Mouse (Mus musculus): ENCODE results near the gene Pcbp1.

The Pcbp1 gene

DNA sequence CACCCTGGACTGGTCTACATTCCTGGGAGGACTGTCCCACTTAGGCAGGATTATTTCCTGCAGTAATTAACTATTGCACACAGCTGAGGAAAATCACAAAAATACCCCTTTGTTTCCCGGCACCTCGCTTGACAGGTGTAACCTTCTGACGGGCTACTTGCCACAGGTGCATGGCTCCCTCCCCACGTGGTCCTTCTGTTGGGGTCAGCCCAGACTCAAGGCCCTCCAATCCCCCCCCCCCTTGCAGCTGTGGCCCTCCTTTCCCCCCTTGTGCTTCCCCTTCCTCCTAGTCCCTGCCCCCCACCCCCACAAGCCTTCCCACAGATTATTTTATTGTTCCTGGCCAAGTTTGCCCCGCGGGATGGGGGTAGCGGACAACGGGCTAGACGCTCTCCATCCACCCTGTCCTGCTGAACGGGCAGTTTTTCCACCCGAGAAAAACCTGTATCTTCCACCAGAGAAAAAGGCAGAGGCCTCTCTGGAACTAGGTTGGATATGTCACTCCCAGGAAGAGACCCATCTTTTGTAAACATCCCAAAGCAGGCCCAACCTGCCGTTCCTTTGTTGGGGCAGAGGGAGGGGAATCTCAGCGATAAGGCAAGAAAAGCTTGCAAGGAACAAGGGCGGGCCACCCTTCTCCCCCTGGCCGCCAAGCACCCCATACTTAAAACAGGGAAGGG lies 2.2 kb downstream of the Pcbp1 start:
- peak; percentile 14 for DNase-seq (ENCODE audit: low read depth, low spot score)

DNA sequence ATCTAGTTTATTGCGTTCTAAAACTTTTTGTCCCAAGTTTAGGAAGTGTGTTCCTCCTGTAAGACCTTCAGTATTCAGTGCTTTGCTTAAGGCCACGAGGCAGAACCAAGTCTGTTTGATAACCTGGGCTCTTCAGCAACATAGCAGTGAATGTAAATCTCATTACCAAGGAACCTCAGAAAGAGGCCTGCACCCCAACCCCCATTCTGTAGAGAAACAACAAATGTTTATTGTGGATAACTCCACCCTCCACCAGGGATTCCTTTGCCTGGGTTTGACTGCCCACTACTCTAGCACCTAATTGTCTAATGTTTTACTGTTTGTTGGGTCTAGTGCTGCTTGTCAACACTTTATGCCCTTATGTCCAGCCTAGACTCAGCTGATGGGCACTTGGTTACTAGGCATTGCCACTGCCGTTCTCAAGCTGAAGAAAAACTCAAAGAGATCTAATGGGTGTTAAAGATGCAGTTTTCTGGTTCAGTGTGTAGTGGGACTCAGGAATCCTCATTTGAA lies 2.8 kb downstream of the Pcbp1 start:
- DNase-seq (ENCODE audit: low read depth, low spot score): no peak

DNA sequence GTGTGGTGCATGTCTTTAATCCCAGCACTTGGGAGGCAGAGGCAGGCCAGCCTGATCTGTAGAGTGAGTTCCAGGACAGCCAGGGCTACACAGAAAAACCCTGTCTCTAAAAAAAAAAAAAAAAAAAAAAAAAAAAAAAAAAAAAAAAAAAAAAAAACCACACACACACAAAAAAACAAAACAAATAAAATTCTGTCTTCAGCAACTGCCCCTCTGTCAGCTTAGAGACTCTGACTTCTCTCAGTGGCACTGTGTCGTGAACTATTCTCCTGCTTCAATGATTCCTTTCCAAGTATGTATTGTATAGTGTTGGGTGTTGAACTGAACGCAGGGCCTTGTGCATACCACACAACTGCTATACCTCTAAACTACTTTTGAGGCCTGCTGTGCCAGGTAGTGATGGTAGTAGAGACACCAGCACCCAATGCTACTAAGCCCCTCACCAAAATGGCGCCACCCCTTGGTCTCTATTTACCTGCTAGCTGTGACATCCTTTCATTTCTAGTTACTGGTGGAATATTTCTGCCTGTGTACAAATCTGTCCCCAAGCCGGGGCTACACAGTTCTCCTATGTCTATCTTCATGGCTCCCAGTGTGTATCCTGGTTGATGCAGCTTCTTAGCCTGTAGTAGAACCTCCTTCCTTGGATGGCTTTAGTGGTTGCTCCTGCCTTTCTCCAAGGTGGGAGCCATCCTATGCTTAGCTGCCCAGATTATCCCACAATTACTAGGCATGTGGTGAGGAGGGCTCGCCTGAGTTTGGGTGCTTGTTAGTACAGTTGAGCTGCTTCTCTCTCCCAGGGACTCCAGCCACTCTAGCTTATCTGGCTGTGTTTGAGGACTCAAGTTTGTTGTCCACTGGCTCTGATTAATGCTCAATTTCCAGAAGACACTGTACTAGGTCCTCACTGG lies 3.9 kb downstream of the Pcbp1 start:
- peak; percentile 31 for DNase-seq (ENCODE audit: low read depth, low spot score)

DNA sequence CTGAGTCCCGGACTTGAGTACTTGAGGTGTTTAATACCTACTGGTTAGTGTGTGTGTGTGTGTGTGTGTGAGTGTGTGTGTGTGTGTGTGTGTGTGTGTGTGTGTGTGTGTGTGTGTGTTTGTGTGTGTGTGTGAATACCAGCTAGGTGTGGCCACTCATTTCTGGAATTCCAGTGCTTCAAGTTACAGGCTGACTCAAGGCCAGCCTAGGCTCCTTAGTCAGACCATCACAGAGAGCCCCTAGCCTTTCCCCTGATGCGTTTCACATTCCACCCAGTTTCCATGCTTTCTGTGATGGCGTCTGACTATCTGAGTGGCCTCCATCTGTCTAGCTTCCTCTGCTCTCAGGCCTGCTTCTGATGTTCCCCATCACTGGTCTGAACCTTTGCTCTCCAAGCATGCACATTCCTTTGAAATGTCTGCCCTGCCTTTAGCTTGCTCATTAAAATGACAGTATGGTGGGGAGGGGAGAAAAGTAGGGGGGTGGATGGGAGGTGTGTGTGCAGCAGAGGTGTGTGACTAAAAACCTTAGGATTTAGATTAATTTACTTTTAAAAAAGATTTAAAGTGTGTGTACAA lies 6.3 kb downstream of the Pcbp1 start:
- no peak for DNase-seq (ENCODE audit: low read depth, low spot score)

DNA sequence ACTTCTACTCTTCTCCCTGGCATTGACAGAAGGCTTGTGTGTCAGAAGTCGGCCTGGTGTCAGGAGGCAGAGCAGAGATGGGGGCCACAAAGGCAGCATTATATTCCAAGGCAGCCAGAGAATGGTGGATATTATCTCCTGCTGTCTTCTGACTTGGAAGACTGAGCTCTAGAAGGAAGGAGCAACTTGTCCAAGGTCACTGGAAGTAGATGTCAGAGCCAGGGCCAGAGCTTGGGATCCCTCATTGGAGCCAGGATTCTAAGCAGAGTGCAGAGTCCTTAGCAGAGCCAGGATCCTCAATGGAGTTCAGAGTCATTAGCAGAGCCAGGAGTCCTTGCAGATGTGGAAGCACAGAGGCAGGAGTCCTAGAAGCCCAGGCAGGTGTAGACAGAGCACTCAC lies 10.1 kb downstream of the Pcbp1 start:
- no peak for DNase-seq (ENCODE audit: low read depth, low spot score)

DNA sequence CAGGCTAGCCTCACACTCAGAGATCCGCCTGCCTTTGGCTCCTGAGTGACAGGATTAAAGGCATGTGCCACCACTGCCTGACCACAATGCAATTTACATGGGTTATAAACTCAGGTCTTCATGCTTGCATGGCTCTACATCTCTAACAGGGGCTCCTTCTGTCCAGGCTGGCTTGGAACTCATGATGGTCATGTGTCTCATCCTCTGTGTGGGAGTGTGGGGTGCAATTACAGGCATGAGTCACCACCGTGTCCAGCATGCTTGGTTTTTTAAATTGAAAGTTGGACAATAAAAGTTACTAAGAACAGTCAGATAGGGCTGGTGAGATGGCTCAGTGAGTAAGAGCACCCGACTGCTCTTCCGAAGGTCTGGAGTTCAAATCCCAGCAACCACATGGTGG lies 12.8 kb downstream of the Pcbp1 start:
- DNase-seq (ENCODE audit: low read depth, low spot score): no peak

DNA sequence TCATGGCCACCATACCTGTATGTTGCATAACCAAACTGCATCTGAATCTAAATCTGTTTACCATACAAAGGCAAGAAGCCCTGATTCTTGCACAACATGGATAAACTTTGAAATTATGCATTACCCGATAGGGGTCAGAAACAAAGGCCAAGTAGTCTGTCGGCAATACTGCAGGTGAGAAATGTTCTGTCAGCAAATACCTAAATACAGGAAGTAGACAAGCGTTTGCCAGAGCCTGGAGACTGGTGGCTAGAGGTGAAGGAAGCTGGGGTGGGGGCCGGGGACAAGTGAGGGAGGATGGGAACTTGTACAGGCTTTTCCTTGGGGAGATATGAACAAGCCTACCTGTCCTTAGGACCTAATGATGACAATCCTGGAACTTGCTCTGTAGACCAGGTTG lies 15.1 kb downstream of the Pcbp1 start:
- DNase-seq (ENCODE audit: low read depth, low spot score): no peak

DNA sequence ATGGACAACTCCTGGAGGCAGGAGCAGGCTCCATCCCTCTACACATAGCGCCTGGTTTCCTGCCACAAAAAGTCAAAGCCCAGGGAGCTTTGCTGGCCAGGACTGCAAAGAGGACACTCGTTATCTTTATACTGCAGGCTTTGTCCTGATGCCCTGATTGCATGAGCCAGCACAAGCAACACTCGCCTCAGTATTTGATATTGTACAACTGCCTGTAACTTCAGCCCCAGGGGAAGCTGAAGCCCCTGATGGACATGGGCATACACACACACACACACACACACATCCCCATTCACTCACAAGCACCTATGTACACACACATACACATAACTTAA lies 16.3 kb downstream of the Pcbp1 start:
- DNase-seq (ENCODE audit: low read depth, low spot score): no peak

DNA sequence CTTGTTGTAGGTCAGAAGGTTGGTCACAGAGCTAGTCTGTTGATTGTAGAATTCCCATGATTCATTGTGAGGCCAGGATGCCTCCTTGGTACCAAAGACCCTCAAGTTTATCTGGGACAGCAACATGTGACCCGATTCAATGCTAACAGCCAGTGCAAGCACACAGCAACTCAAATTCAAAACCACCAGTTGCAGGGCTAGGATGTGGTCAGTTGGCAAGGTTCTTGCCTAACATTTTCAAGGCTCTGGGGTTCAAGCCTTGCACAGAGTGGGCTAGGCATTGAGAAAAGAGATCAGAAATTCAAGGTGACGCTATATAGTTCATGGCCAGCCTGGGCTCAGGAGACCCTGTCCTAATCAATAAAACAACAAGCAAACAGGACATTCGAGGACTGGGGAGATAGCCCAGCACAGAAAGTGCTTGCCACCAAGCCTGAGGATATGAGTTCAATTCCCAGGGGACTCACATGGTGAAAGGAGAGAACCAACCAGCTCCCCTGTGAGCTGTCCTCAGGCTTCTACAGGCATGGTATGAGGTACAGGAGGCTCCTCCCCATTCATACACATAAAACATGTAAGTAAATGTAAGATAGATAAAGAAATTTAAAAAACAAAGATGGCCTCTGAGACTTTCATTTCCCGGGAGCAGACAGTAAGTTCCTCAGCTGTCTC lies 16.8 kb downstream of the Pcbp1 start:
- DNase-seq (ENCODE audit: low read depth, low spot score): no peak

DNA sequence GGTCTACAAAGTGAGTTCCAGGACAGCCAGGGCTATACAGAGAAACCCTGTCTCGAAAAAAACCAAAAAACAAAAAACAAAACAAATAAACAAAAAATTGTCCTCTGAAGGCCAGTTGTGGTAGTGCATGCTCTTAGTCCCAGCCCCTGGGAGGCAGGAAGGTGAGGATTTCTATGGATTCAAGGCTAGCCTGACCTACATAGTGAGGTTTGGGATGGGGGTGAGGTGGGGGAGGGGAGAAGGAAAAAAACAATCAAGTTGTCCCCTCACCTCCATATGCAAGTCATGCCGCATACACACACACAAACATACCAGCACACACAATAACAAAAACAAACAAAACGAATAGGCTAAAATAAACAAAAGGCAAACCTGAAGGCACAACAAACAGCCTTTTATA lies 17.4 kb downstream of the Pcbp1 start:
- no peak for DNase-seq (ENCODE audit: low read depth, low spot score)

DNA sequence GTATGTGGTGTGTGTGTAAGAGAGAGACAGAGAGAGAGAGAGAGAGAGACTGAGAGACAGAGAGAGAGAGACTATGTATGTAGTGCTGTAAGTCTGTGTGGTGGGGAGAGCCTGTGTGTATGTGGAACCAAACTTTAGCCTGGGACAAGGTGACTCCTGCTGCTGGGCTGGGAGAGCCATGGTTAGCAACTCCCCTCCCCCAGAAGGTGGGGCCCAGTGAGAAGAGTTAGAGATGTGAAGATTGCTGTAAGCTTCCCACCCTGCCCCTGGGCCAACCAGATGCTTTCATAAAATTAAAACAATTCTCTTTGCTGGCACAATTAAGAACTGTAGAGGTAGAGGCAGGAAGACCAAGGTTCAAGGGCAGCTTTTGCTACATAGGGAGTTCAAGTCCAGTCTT lies 19.0 kb downstream of the Pcbp1 start:
- DNase-seq (ENCODE audit: low read depth, low spot score): no peak

DNA sequence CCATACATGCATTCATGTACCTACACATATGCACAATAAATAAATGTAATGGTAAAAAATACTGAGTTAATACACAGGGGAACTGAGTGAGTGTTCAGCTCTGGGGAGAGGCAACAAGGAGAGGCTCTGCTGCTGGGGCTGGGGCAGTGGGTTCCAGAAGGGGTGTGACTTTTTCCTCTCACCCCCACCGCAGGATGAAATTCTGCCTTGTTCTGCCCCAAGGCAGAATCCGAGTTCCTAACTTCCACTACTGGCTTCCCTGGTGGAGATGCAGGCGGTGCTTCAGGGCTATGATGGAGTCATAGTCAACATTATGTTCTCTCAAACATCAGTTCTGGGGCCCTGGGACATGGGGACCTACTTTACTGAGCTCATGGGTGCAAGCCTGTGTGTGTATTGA lies 19.8 kb downstream of the Pcbp1 start:
- DNase-seq (ENCODE audit: low read depth, low spot score): no peak

DNA sequence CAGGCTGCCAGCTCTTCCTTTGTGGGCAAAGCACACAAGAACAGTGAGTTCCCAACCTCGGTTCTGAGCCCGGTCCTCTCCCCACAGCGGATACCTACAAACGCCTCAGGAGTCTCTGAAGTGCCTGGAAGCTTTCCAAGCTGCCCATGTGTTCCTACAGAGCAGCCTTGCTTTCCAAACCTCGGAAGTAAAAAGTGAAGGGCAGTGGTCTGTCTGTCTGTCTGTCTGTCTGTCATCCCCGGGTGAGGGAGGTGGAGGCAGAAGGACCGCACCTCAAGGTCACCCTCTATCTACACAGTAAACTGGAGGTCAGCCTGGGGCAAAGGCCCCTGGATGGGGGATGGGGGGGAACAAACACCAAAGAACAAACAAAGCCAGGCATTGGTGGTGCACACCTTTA lies 20.4 kb downstream of the Pcbp1 start:
- no peak for DNase-seq (ENCODE audit: low read depth, low spot score)

DNA sequence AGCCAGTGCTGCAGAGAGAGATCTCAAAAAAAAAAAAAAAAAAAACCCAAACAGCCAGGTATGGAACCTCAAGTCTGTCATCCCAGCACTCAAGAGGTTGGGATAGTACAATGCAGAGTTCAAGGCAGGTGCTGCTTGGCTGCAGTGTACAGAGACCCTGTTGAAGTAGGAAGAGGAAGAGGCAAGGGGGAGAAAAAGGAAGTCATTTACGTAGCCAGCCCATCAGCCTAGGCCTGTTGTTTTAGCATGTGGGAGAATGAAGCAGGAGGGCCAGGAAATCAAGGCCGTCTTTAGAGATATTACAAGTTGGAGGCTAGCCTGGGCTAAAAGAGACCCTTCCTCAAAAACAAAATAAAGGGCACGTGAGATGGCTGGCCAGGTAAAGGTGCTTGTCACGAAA lies 22.6 kb downstream of the Pcbp1 start:
- no peak for DNase-seq (ENCODE audit: low read depth, low spot score)

DNA sequence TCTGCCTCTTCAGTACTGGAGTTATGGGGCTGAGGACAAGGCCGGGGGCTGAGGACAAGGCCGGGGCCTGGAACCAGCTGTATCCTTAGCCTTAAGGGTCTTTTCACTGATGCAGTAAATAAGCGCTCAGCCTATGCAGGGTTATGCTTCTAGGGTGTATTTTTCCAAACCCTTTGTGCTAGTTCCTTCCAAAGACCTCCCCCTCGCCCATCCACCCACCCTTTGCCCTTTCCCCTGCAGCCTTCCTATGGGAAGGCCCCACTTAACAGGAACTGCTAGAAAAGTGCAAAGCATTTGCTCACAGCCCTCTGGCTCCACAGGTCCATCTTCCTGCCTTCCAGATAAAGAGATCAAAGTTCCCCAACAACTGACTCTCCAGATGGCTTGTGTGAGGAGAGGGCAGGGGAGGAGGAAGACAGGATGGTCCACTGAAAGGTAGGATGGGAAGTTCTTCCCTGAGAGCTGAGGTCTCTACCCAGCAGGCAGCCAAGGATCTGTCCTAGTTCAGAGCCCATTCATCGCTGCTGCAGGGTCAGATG lies 26.5 kb downstream of the Pcbp1 start:
- DNase-seq (ENCODE audit: low read depth, low spot score): no peak

DNA sequence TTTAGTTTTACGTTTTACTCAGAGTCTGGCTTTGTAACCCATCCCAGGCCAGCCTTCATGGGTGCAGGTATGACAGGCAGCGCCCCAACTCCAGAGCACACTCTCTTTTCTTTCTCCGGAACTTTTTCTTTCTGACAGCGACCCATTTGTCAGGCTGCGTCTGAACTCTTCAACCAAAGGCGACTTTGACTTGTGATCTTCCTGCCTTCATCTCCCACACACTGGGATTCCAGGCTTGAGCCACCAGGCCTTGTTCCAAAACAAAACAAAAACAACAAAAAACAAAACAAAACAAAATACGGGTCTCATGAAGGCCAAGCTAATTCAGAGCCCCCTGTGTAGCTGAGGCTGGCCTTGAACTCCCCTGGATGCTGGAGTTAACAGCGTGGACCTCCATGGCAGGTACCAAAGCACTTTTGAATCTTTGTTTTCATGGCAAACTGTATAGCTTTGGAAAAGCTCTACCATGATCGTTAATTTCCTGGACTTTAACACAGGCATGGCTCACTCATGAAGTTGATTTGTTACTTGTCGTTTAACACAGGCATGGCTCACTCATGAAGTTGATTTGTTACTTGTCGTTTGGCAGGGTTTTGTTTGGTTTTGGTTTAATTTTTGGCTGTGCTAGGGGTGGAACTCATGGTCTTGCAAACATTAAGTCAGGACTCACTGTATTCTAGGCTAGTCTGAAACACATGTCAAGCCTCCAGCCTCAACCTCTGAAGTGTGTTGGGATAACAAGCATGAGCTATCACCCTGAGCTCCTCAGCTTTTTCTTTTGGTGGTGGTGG lies 28.0 kb downstream of the Pcbp1 start:
- no peak for DNase-seq (ENCODE audit: low read depth, low spot score)

DNA sequence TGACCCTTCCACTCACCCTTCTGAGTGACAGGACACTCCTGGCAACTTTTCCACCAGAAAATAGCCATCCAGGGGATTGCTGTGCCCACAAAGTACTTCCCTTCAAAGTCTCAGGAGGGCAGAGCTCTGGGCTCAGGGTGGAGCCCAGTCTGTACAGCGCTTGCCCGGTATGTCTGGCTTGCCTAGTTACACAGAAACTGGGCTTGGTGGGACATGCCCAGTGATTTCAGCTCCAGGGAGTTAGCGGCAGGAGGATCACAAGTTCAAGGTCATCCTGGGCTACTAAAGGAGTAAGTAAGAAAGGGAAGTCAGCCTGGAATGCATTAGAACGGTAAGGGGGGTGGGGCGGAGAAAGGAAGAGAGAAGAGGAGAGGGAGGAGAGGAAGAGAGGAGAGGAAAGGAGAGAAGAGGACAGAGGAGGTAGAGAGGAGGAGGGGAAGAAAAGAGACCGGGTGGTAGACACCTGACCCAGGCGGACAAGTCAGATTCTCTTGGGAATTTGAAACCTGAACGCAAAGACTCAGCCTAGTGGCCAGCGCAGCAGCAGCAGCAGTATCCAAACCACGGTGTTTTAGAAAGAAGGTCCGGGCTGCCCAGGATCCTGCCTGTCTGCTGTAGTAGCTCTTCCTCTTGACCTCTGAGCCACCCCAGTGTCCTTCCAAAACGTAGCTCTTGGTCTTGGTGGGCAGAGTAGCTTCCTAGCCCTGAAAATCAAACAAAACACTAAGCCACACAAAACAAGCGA lies 28.9 kb downstream of the Pcbp1 start:
- DNase-seq (ENCODE audit: low read depth, low spot score): peak; percentile 34

DNA sequence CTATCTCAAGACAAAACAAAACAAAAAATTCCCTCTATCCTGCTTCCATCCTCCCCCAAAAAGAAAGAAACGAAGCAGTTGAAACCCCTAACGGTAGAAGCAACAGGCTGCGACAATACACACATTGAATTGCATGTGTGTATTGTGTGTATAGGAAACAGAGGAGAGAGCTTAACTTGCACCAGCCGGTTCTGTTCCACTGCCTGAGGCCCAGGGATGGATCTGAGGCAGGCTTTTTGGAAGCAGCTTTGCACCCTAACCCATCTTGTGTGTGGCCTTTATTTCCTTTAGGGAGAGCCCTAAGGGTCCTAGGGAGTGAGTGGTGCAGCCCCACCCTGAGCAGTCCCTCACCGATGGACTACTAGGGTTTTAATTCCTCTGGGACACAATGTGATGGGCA lies 29.5 kb downstream of the Pcbp1 start:
- DNase-seq (ENCODE audit: low read depth, low spot score): no peak

DNA sequence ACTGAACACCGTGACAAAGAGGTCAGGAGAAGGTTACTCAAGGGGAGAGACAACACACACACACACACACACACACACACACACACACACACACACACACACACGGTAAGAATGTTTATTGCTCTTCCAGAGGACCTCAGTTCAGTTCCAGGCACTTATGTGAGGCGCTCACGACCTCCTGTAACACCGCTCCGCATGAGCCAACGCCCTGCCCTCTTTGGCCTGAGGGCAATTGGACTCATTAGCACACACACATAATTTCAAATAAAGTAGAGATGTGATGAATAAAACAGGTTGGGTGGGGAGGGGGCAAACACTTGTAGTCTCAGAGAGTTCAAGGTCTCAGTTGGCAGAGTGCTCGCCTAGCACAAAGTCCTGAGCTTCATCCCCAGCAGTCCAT lies 30.0 kb downstream of the Pcbp1 start:
- DNase-seq (ENCODE audit: low read depth, low spot score): no peak

DNA sequence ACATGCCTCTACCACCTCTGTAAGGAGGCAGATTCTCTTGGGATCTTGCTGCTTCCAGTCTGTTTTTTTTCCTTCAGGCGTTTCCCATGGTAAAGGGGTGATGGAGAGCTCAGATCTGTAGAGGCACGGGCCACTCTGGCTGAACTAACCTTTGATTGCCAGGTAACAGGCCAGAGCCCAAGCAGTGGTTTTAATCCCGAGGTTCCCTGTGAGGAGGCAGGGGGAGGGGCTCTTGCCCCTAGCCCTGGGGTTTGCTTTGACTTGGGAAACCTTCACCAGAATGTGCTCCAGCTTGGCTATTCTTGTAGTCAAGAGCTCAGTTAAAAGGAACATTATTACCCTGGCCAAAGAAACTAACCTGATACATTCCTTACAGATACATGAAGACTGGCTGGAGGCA lies 30.5 kb downstream of the Pcbp1 start:
- DNase-seq (ENCODE audit: low read depth, low spot score): no peak
